Mouse (Mus musculus): ENCODE results near the gene Arhgef12.
"Not testable (repeated sequence)": the region's sequence is repeated elsewhere in the genome, so short reads cannot be mapped to it uniquely, and the experiment has no call there.

The Arhgef12 gene

GRCm38 (mm10) chr9:43107187-43107517 is at the start of gene Arhgef12:
Arhgef12 (minus strand) TSS chr9:43107239.
- peak; percentile 91 for DNase-seq (ENCODE audit: low spot score)

DNA sequence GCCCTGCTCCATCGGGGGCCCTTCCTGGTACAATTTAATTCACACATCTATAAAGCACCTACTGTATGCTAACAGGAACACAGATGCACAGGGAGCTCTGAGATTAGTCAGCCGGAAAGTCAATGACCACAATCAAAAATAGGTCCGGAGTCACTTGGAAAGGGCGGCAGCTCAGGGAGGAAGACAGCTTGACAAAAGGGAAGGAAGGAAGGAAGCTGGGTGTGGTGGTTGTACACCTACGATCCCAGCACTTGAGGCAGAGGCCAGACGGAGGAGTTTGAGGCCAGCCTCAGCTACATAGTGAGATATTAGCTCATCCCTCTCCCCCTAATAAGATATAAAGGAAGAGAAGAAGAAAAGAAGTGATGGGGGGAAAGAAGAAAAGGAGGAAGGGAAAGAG is 48.9 kb upstream of the Arhgef12 start:
- DNase-seq (ENCODE audit: low spot score) = no peak

- DNase-seq (ENCODE audit: low spot score) = no peak
Measured at GRCm38 (mm10) chr9:43151779-43152178, 44.7 kb upstream of the Arhgef12 start.

- no peak for DNase-seq (ENCODE audit: low spot score)
Measured at GRCm38 (mm10) chr9:43150957-43151356, 43.9 kb upstream of the Arhgef12 start.

DNA sequence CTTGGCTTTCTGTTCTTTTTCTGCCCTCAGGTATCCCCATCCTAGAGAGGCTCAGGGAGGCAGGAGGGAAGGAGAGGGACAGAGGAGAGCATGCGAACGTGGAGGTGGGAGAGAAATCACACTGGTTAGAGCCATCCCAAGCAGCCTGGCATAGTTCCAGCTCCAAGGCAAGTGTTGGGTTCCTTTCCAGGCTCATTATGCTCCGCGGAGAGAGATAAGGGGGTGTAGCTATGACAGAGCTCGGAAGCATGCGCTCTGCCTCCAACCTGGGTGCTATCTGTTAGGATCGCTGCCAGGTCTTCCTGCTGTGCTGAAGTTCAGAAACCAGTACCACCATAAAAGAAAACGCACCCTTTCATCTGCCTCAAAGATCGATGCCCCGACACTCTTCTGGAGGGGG is 43.0 kb upstream of the Arhgef12 start:
- DNase-seq (ENCODE audit: low spot score) = no peak

GRCm38 (mm10) chr9:43149498-43149897 is 42.5 kb upstream of the Arhgef12 start:
- no peak for DNase-seq (ENCODE audit: low spot score)

GRCm38 (mm10) chr9:43145196-43145595 is 38.2 kb upstream of the Arhgef12 start:
- no peak for DNase-seq (ENCODE audit: low spot score)

DNA sequence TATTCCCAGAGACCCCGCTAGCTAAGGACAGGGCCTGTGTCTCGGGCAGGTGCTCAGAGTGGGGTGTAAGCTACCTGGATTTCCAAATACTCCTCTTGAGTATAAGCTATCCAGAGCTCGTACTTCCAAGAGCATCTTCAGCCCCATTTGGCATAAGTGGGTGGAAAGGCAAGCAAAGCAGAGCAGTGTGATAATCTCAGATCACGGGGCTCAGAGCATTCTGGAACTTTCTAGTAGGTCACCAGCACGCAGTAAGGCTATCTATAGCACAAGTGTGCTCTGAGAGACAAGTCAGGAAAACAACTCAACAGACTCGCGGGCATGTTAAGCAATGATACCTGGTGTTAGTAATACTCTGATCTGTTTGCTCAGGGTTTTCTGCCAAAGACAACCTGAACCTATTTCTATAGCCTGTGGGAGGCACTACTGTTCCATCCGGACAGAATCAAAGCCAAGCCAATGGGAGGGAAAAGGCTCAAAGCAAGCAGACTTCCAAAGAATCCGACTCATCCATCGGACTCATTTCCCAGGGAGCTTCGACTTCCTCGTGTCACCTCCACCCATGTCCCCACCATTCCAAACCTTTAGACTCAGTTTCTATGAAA is 37.3 kb upstream of the Arhgef12 start:
- DNase-seq (ENCODE audit: low spot score) = peak; percentile 18

- peak; percentile 83 for DNase-seq (ENCODE audit: low spot score)
Measured at GRCm38 (mm10) chr9:43141839-43142238, 34.8 kb upstream of the Arhgef12 start.

DNA sequence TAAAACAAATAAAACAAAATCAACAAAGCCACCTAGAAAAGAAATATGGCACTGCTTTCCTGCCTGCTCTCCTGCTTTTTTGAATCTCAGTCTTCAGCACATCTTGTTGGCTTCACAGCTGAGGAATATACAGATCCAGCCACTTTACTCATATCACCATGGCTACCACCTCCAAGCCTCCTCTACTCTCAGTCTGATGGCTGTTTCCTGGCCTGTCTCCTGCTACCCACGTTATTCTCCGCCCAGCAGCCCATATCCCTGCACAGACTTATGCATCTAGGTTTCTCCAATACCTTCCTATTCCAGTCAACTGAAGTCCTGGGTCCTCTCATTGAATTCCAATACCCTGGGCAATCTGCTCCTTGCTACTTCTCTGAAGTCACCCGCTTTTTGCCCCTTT is 26.5 kb upstream of the Arhgef12 start:
- no peak for DNase-seq (ENCODE audit: low spot score)

GRCm38 (mm10) chr9:43132380-43132779 is 25.3 kb upstream of the Arhgef12 start:
- no peak for DNase-seq (ENCODE audit: low spot score)

GRCm38 (mm10) chr9:43131940-43132339 is 24.9 kb upstream of the Arhgef12 start:
- no peak for DNase-seq (ENCODE audit: low spot score)

- DNase-seq (ENCODE audit: low spot score) = no peak
Measured at GRCm38 (mm10) chr9:43130684-43131083, 23.6 kb upstream of the Arhgef12 start.

GRCm38 (mm10) chr9:43127101-43127787 is 20.2 kb upstream of the Arhgef12 start:
- DNase-seq (ENCODE audit: low spot score) = peak; percentile 52

DNA sequence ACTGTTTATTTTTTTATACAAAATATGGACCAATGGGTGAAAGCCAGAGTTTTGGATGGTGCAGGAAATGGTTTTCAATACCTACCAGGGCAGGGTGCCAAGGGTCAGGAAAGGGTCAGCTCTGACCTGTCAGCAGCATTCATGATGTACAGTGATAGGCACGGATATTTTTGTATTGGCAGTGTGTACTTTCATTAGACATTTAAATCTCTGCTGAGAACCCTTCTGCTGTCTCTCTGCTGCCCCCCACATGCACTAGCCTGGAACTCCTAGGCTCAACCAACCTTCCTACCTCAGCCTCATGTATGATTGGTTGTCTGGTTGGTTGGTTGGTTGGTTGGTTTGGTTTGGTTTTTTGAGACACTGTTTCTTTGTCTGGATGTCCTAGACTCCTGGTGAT is 15.3 kb upstream of the Arhgef12 start:
- DNase-seq (ENCODE audit: low spot score) = no peak

DNA sequence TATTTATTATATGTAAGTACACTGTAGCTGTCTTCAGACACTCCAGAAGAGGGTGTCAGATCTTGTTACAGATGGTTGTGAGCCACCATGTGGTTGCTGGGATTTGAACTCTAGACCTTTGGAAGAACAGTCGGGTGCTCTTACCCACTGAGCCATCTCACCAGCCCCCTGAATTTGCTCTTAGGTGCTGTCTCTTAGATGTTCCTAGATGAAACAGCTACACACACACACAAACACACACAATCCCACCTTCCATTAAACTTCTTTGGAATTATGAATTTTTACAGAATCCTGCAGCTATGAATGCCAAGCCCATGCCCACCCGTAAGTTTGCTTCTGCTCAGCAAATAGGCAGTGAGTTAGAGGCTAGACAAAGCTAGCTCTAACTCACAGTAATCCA is 14.9 kb upstream of the Arhgef12 start:
- not testable (repeated sequence) for DNase-seq (ENCODE audit: low spot score)

DNA sequence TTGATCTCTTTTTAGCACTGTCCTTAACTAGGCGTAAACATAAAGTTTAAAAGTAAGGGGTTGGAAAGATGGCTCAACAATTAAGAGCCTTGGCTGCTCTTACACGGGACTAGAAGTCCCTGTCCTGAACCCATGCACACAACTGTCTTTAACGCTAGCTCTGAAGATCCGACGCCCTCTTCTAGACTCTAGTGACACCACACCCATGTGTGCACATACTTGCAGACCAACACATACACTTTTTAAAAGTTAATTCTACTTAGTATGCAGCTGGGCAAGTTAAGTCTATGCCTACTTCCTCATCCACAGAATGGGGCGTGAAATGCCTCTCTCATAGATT is 9.9 kb upstream of the Arhgef12 start:
- DNase-seq (ENCODE audit: low spot score) = no peak

- no peak for DNase-seq (ENCODE audit: low spot score)
Measured at GRCm38 (mm10) chr9:43116134-43116996, 9.3 kb upstream of the Arhgef12 start, which contains the start of gene Tmem136. Tmem136 (minus strand) TSS chr9:43116570.

- DNase-seq (ENCODE audit: low spot score) = no peak
Measured at GRCm38 (mm10) chr9:43115431-43116133, 8.5 kb upstream of the Arhgef12 start.

DNA sequence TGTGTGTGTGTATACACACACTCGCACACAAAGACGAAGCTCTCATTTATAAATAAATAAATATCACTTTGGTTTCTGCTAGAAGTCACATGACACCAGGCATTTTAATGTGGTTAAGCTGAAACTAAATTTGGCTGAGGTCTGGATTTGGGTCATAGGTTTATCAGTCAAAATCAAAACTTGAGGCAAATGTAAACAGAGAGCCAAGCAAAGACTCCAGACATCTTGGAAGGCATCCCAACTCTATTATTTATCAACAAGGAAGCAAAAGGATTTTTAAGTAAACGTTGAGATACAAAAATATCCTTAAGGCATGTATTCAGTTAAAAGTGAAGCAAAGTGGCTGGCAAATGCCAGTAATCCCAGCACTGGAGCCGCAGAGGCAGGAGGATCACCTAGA is 7.8 kb upstream of the Arhgef12 start:
- DNase-seq (ENCODE audit: low spot score) = peak; percentile 69

DNA sequence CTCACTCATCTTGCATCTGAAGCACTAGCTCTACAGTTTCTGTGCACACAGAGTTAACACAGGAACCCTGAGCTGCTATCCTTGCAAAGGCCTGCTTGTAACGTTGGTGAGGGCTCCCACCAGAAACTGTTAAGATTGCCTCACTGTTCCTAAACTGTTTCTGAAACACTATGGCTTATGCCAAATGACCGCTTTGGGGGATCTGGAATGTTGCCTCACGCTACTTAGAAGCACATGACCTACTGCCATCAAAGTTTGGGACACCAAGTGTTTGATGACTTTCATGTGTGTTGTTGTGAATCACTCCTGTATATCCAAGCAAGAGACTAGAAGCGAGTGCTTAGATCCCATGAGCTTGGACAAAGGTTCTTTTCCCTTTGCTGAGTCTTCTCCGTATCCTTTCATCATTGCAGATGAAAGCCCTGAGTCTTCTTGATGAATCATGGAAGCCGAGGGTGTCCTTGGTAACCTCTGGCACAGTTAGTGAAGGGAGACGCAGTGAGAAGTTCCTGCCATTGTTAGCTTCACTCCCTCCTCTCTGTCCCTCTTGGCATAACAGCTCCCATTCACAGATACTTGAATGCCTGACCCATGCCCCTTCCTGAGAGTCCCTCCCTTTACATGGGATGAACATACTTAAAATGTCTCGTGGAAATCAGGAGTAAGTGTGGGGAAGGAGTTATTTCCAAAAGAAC is 3.4 kb upstream of the Arhgef12 start:
- no peak for DNase-seq (ENCODE audit: low spot score)

DNA sequence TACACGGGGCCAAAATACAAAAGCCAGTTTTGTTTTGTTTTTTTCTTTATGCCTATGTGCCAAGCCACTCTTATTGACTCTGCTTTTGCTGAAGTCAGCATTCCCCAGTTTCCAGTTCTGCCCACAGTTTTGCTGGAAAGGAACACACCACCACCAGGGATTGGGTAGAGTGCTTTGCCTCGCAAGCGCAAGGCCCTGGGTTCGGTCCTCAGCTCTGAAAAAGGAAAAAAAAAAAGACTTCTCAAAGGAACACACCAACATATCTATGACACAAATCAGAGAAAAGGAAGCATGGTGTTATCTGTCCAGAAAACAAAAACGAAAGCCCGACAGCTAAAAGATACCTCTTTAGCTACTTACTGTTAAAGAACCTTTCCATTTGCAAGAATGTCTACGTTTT is 2.1 kb upstream of the Arhgef12 start:
- peak; percentile 46 for DNase-seq (ENCODE audit: low spot score)

All from adipocyte (in vitro differentiated cells).